Mouse (Mus musculus) gastrocnemius, postnatal 4 days (tissue): ENCODE results near the gene Zfpl1. TPM values are rescaled to one million over a fixed set of nuclear protein-coding genes. Genes with fewer than 3 reads are reported as not detected.
A peak's percentile ranks its signal among the peaks of the same experiment; 100 is the strongest.

ENCODE experiments used
- DNase-seq, 2 experiments: peaks; one replicate each; pipeline ENCODE4 v3.0.0; 2021 to 2022; ENCODE audit warnings: low spot score in 2 of 2, mixed read lengths in 2 of 2
- total RNA-seq, 2 experiments: library from RNA; stranded (reverse); gene quantifications; 2 replicates each; pipeline ENCODE4 v1.2.3; 2021

Gene Zfpl1
- total RNA-seq, 2 experiments from 2014 or later: 28.5 to 34.6 TPM

GRCm38 (mm10) chr19:6102169-6102853 is 17.6 kb upstream of the Zfpl1 start:
- no peak for DNase-seq

- no peak for DNase-seq
Observed at GRCm38 (mm10) chr19:6101186-6101585, 16.4 kb upstream of the Zfpl1 start.

GRCm38 (mm10) chr19:6097847-6098246 is 13.1 kb upstream of the Zfpl1 start:
- DNase-seq: no peak

- DNase-seq: no peak
Observed at GRCm38 (mm10) chr19:6094119-6094518, 9.4 kb upstream of the Zfpl1 start, which contains the start of gene AC131692.1. TSS of gene AC131692.1 (plus strand) at chr19:6094419.

- no peak for DNase-seq
Observed at GRCm38 (mm10) chr19:6088841-6089240, 4.1 kb upstream of the Zfpl1 start.

GRCm38 (mm10) chr19:6085417-6085879 is 692 bp upstream of the Zfpl1 start:
- DNase-seq: no peak

GRCm38 (mm10) chr19:6082156-6082555 is 2.6 kb downstream of the Zfpl1 start, which contains the start of gene Gm28374:
TSS of gene Gm28374 (minus strand) at chr19:6082256.
- no peak for DNase-seq

- DNase-seq: no peak
Observed at GRCm38 (mm10) chr19:6079983-6080480, 4.7 kb downstream of the Zfpl1 start, which contains the start of gene Tmem262. TSS of gene Tmem262 (plus strand) at chr19:6080033.

GRCm38 (mm10) chr19:6076564-6077393 is 8.0 kb downstream of the Zfpl1 start, which contains the start of gene Vps51:
TSS of gene Vps51 (minus strand) at chr19:6077231.
- peak; percentile 55 to 79 for DNase-seq

- DNase-seq: no peak
Observed at GRCm38 (mm10) chr19:6073889-6074288, 10.9 kb downstream of the Zfpl1 start.

- DNase-seq: no peak
Observed at GRCm38 (mm10) chr19:6071261-6071660, 13.5 kb downstream of the Zfpl1 start.

GRCm38 (mm10) chr19:6070571-6071250 is 14.0 kb downstream of the Zfpl1 start:
- DNase-seq: no peak

- no peak for DNase-seq
Observed at GRCm38 (mm10) chr19:6069851-6070250, 14.9 kb downstream of the Zfpl1 start.

- DNase-seq: no peak
Observed at GRCm38 (mm10) chr19:6068951-6069350, 15.8 kb downstream of the Zfpl1 start.

- DNase-seq: peak; percentile 85 to 91
Observed at GRCm38 (mm10) chr19:6067724-6068415, 16.9 kb downstream of the Zfpl1 start, which contains the start of gene Tm7sf2. TSS of gene Tm7sf2 (minus strand) at chr19:6068373.

- DNase-seq: peak in 1 of 2 experiments; percentile 80
Observed at GRCm38 (mm10) chr19:6067011-6067723, 17.6 kb downstream of the Zfpl1 start.

- DNase-seq: no peak
Observed at GRCm38 (mm10) chr19:6066571-6066970, 18.2 kb downstream of the Zfpl1 start.

GRCm38 (mm10) chr19:6063081-6063480 is 21.7 kb downstream of the Zfpl1 start:
- DNase-seq: no peak

GRCm38 (mm10) chr19:6062418-6062817 is 22.3 kb downstream of the Zfpl1 start:
- DNase-seq: no peak
